9 mouse cellular contexts compared by ENCODE assay signal in the genomic region with DNA sequence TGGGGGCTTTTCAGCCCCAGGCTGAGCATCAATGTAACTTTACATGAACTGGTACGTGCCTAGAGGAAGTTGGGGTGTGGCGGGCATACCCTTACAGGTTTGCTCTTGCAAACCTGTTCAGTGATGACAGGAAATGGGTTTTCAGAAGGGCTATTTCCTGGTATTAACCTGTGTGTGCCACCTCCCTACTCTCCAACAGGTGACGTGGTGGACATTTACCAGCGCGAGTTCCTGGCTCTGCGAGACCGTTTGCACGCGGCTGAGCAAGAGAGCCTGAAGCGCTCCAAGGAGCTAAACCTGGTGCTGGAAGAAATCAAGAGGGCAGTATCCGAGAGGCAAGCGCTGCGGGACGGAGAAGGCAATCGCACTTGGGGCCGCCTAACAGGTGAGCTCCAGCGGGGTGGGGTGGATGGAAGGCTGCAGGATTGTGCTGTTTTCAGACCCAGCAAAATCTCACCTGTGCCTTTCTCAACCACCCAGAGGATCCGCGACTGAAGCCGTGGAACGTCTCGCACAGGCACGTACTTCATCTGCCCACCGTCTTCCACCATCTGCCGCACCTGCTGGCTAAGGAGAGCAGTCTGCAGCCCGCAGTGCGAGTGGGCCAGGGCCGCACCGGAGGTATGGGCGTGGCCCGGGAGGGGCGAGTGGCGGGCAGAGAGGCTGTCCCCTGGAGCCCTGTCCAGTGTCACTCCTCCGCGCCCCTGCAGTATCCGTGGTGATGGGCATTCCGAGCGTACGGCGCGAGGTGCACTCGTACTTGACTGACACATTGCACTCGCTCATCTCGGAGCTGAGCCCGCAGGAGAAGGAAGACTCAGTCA. TPM values are rescaled to one million over a fixed set of nuclear protein-coding genes. Genes with fewer than 3 reads are reported as not detected.
DNase-seq lines count a peak whose midpoint lies in the region; ATAC-seq and TF ChIP-seq lines count a peak whose summit lies in the region.
"Had no signal": no experiment of that assay in that cellular context is flagged by ENCODE, and none has a peak within 500 bp of the region (broad histone marks: within the 10 kb centered on the region; RNA-seq: fewer than 3 reads in every experiment).

No protein-coding gene starts in this region.

- no peak for TF ChIP-seq CTCF in heart, adult 2 months (IDR thresholded peaks at IDR 0.05)

- no peaks in the 10 kb centered on the region for H3K27me3 ChIP-seq in heart, embryonic 16.5 days (ENCODE audit: control insufficient read depth, insufficient read depth, low read length)
- H3K27me3 ChIP-seq in heart, adult 2 months (ENCODE audit: control insufficient read depth, insufficient read depth, low read length): no peaks in the 10 kb centered on the region
- peaks cover 20% of the 10 kb centered on the region for H3K27me3 ChIP-seq in hindbrain, embryonic 12.5 days
- H3K27me3 ChIP-seq in midbrain, embryonic 11.5 days (ENCODE audit: control insufficient read depth, insufficient read depth, low read length): peaks cover 9% of the 10 kb centered on the region; the same call in 1 of the 2 replicates
- H3K27me3 ChIP-seq: Patski had no signal

- no peak for DNase-seq in heart, adult 2 months
- no peak for DNase-seq in midbrain, embryonic 11.5 days (ENCODE audit: low spot score, missing footprints)
- no peak for DNase-seq in thymus, postnatal 25 days
- DNase-seq in layer of hippocampus, postnatal 36 days: no peak
- DNase-seq in adrenal gland, adult 8-10 months: no peak

- TF ChIP-seq EP300 in heart, adult 2 months (IDR thresholded peaks at IDR 0.05; ENCODE audit: insufficient read depth, low read depth, low read length): no peak

- H3K36me3 ChIP-seq in heart, embryonic 16.5 days (ENCODE audit: control insufficient read depth, insufficient read depth): peaks cover 34% of the 10 kb centered on the region
- H3K36me3 ChIP-seq in heart, adult 2 months (ENCODE audit: control insufficient read depth, insufficient read depth, low read length): no peaks in the 10 kb centered on the region
- H3K36me3 ChIP-seq in hindbrain, embryonic 12.5 days: peaks cover 31% of the 10 kb centered on the region
- H3K36me3 ChIP-seq in midbrain, embryonic 11.5 days (ENCODE audit: control insufficient read depth, insufficient read depth, low read length): peaks cover 13% of the 10 kb centered on the region

- TF ChIP-seq POLR2A in heart, adult 2 months (IDR thresholded peaks at IDR 0.05; ENCODE audit: insufficient read depth, low read depth, low read length): no peak

- no peak overlapping the region for H3K27ac ChIP-seq in heart, embryonic 16.5 days (ENCODE audit: low read length)
- H3K27ac ChIP-seq in heart, adult 2 months: no peak overlapping the region
- no peak overlapping the region for H3K27ac ChIP-seq in hindbrain, embryonic 12.5 days
- no peak overlapping the region for H3K27ac ChIP-seq in midbrain, embryonic 11.5 days (ENCODE audit: low read depth, low read length)

- H3K9ac ChIP-seq in heart, embryonic 16.5 days (ENCODE audit: low read length): 0 out of 2 replicates have a peak overlapping the region, but pooled peaks have one; percentile 22
- no peak overlapping the region for H3K9ac ChIP-seq in heart, adult 2 months (ENCODE audit: low read depth, low read length)
- H3K9ac ChIP-seq in hindbrain, embryonic 12.5 days: no peak overlapping the region
- no peak overlapping the region for H3K9ac ChIP-seq in midbrain, embryonic 11.5 days (ENCODE audit: low read length)

- H3K4me1 ChIP-seq in heart, embryonic 16.5 days (ENCODE audit: control insufficient read depth, insufficient read depth, low read length): peaks cover 29% of the 10 kb centered on the region
- H3K4me1 ChIP-seq in heart, adult 2 months (ENCODE audit: control insufficient read depth, insufficient read depth, low read length): peaks cover 28% of the 10 kb centered on the region
- H3K4me1 ChIP-seq in hindbrain, embryonic 12.5 days: peaks cover 41% of the 10 kb centered on the region
- H3K4me1 ChIP-seq in midbrain, embryonic 11.5 days (ENCODE audit: control insufficient read depth, insufficient read depth, low read length): peaks cover 19% of the 10 kb centered on the region

- intact Hi-C loops in heart, adult 2 months (cut with DNase I): no loop called here

- 46% methylated on average over 45 of the region's 45 CpGs for WGBS in heart, embryonic 16.5 days
- 71% methylated on average over 45 of the region's 45 CpGs for WGBS in heart, adult 2 months
- 20% methylated on average over 45 of the region's 45 CpGs for WGBS in hindbrain, embryonic 12.5 days
- WGBS in midbrain, embryonic 11.5 days: 21% methylated on average over 45 of the region's 45 CpGs

- no peak for ATAC-seq in heart, embryonic 16.5 days (replicated peaks; ENCODE audit: extremely low read depth, insufficient read depth, low FRiP score)
- peak; percentile 29 for ATAC-seq in activated CD4-positive, CD25-positive, alpha-beta regulatory T cell, adult 4 months
- no peak for ATAC-seq in hindbrain, embryonic 12.5 days (ENCODE audit: low FRiP score)
- 0 out of 2 replicates have a peak, but pooled peaks have one; percentile 43 for ATAC-seq in midbrain, embryonic 11.5 days (ENCODE audit: low FRiP score)
- ATAC-seq: Patski had no signal

- H3K4me3 ChIP-seq in heart, embryonic 16.5 days (ENCODE audit: low read length): peak overlapping the region; percentile 30
- no peak overlapping the region for H3K4me3 ChIP-seq in heart, adult 2 months
- H3K4me3 ChIP-seq in hindbrain, embryonic 12.5 days: no peak overlapping the region
- H3K4me3 ChIP-seq in midbrain, embryonic 11.5 days (ENCODE audit: low read depth, low read length): no peak overlapping the region

- no peaks in the 10 kb centered on the region for H3K79me2 ChIP-seq in heart, adult 2 months (replicated peaks; ENCODE audit: control insufficient read depth, insufficient read depth, low read length)

- peak overlapping the region; percentile 63 for H3K4me2 ChIP-seq in heart, embryonic 16.5 days (ENCODE audit: low read depth, low read length)
- H3K4me2 ChIP-seq in hindbrain, embryonic 12.5 days (replicated peaks): peak overlapping the region; percentile 51
- H3K4me2 ChIP-seq in midbrain, embryonic 11.5 days: peak overlapping the region; percentile 40

- no peaks in the 10 kb centered on the region for H3K9me3 ChIP-seq in heart, embryonic 16.5 days (replicated peaks; ENCODE audit: control insufficient read depth, low read length)
- no peaks in the 10 kb centered on the region for H3K9me3 ChIP-seq in hindbrain, embryonic 12.5 days (replicated peaks)
- H3K9me3 ChIP-seq in midbrain, embryonic 11.5 days (ENCODE audit: control insufficient read depth, low read length): no peaks in the 10 kb centered on the region

RNA-seq across cellular contexts. Expression of gene Ltc4s, which starts 7.7 kb away (rescaled TPM):
- 1.5 and 2.3 TPM in 2 replicates for polyA plus RNA-seq in heart, embryonic 16.5 days (2015; fragmentation: Nextera tagmentation; extraction: Ambion mirVana)
- total RNA-seq in heart, adult 2 months (2021): 1 to 10 TPM; 8.8 to 10.0 TPM
- polyA plus RNA-seq in heart, adult 2 months (2012; rRNA removed): 16.2 and 18.1 TPM in 2 replicates
- polyA plus RNA-seq in activated CD4-positive, CD25-positive, alpha-beta regulatory T cell, adult 4 months (2017; shearing (Covaris generic)): not detected
- 0.61 and 1.3 TPM in 2 replicates for polyA plus RNA-seq in hindbrain, embryonic 12.5 days (2016; fragmentation: Nextera tagmentation; extraction: Ambion mirVana)
- 0.59 and 0.92 TPM in 2 replicates for polyA plus RNA-seq in midbrain, embryonic 11.5 days (2014; fragmentation: Nextera tagmentation; extraction: Ambion mirVana)
- total RNA-seq in layer of hippocampus, postnatal 36 days (2021): 1 to 10 TPM; 5.1 to 8.7 TPM
- total RNA-seq in adrenal gland, adult 8-10 months (2022): 10 to 100 TPM in 3 of 4 experiments, 1 to 10 TPM in 1; 8.3 to 28.7 (median 11.8) TPM
- polyA plus RNA-seq: Patski had no signal

RNA-seq across cellular contexts. Expression of gene Mgat4b, which starts 20.0 kb away (rescaled TPM):
- 11.8 and 29.2 TPM in 2 replicates for polyA plus RNA-seq in heart, embryonic 16.5 days (2015; fragmentation: Nextera tagmentation; extraction: Ambion mirVana)
- total RNA-seq in heart, adult 2 months (2021): 10 to 100 TPM; 78.6 to 82.0 TPM
- 53.8 and 56.7 TPM in 2 replicates for polyA plus RNA-seq in heart, adult 2 months (2012; rRNA removed)
- polyA plus RNA-seq in activated CD4-positive, CD25-positive, alpha-beta regulatory T cell, adult 4 months (2017; shearing (Covaris generic)): 1 to 10 TPM; 1.0 to 1.2 TPM
- 45.1 and 52.8 TPM in 2 replicates for polyA plus RNA-seq in hindbrain, embryonic 12.5 days (2016; fragmentation: Nextera tagmentation; extraction: Ambion mirVana)
- polyA plus RNA-seq in midbrain, embryonic 11.5 days (2014; fragmentation: Nextera tagmentation; extraction: Ambion mirVana): 13.4 and 18.7 TPM in 2 replicates
- 100 to 1,000 TPM in 1 of 2 experiments, 10 to 100 TPM in 1; 91.1 to 102 TPM for total RNA-seq in layer of hippocampus, postnatal 36 days (2021)
- total RNA-seq in adrenal gland, adult 8-10 months (2022): 100 to 1,000 TPM; 130 to 232 (median 157) TPM

RNA-seq across cellular contexts. Expression of gene Sqstm1, which starts 20.1 kb away (rescaled TPM):
- 261 and 264 TPM in 2 replicates for polyA plus RNA-seq in heart, embryonic 16.5 days (2015; fragmentation: Nextera tagmentation; extraction: Ambion mirVana)
- total RNA-seq in heart, adult 2 months (2021): 100 to 1,000 TPM; 298 to 421 TPM
- 200 and 225 TPM in 2 replicates for polyA plus RNA-seq in heart, adult 2 months (2012; rRNA removed)
- 10 to 100 TPM; 51.8 to 58.9 TPM for polyA plus RNA-seq in activated CD4-positive, CD25-positive, alpha-beta regulatory T cell, adult 4 months (2017; shearing (Covaris generic))
- polyA plus RNA-seq in hindbrain, embryonic 12.5 days (2016; fragmentation: Nextera tagmentation; extraction: Ambion mirVana): 231 and 234 TPM in 2 replicates
- 144 and 156 TPM in 2 replicates for polyA plus RNA-seq in midbrain, embryonic 11.5 days (2014; fragmentation: Nextera tagmentation; extraction: Ambion mirVana)
- total RNA-seq in layer of hippocampus, postnatal 36 days (2021): 100 to 1,000 TPM; 426 to 430 TPM
- 1,000 to 10,000 TPM in 1 of 4 experiments, 100 to 1,000 TPM in 3; 798 to 1,098 (median 876) TPM for total RNA-seq in adrenal gland, adult 8-10 months (2022)

RNA-seq across cellular contexts. Expression of gene Mrnip, which starts 56.4 kb away (rescaled TPM):
- polyA plus RNA-seq in heart, embryonic 16.5 days (2015; fragmentation: Nextera tagmentation; extraction: Ambion mirVana): 9.4 and 9.6 TPM in 2 replicates
- total RNA-seq in heart, adult 2 months (2021): 1 to 10 TPM; 1.6 to 1.8 TPM
- 3.0 and 3.5 TPM in 2 replicates for polyA plus RNA-seq in heart, adult 2 months (2012; rRNA removed)
- polyA plus RNA-seq in activated CD4-positive, CD25-positive, alpha-beta regulatory T cell, adult 4 months (2017; shearing (Covaris generic)): 10 to 100 TPM; 11.2 to 12.6 TPM
- polyA plus RNA-seq in hindbrain, embryonic 12.5 days (2016; fragmentation: Nextera tagmentation; extraction: Ambion mirVana): 21.1 and 22.2 TPM in 2 replicates
- 20.0 and 22.8 TPM in 2 replicates for polyA plus RNA-seq in midbrain, embryonic 11.5 days (2014; fragmentation: Nextera tagmentation; extraction: Ambion mirVana)
- total RNA-seq in layer of hippocampus, postnatal 36 days (2021): 10 to 100 TPM; 13.0 to 14.2 TPM
- total RNA-seq in adrenal gland, adult 8-10 months (2022): 10 to 100 TPM in 3 of 4 experiments, 1 to 10 TPM in 1; 9.1 to 17.0 (median 14.6) TPM

Comparison
In these comparisons a context has a peak if more than half of its experiments do, and no peak if none do; other contexts are left out.
1. ATAC-seq: peak in activated CD4-positive, CD25-positive, alpha-beta regulatory T cell, adult 4 months (single experiment) and midbrain, embryonic 11.5 days (single experiment); none in heart, embryonic 16.5 days (single experiment) and hindbrain, embryonic 12.5 days (single experiment).
2. Peak in every context shown above with its lines, with median percentiles within 50 percentile points of each other: H3K4me2 ChIP-seq.